Mouse (Mus musculus) embryonic fibroblast, embryonic 13.5 days (primary cell): ENCODE data around the gene Phka2. TPM values are rescaled to one million over a fixed set of nuclear protein-coding genes. Genes with fewer than 3 reads are reported as not detected.

Experiments
- H3K27ac ChIP-seq: 2 replicates; pipeline ENCODE4 v1.5.1; 2012; ENCODE audit warnings: low read length, control low read depth, inconsistent platforms; ENCODE audit not compliant: insufficient read depth
- H3K4me1 ChIP-seq: 2 replicates; pipeline ENCODE4 v1.6.1; 2011; ENCODE audit warnings: low read length; ENCODE audit not compliant: control insufficient read depth, insufficient read depth
- H3K4me3 ChIP-seq: 2 replicates; pipeline ENCODE4 v1.5.1; 2011; ENCODE audit warnings: mild to moderate bottlenecking, control low read depth, low read length; ENCODE audit not compliant: insufficient read depth
- CTCF ChIP-seq: IDR thresholded peaks from 2 replicates; pipeline ENCODE4 v1.5.1; 2011; ENCODE audit warnings: mild to moderate bottlenecking, control low read depth, low read length, moderate library complexity, borderline replicate concordance; ENCODE audit not compliant: insufficient read depth
- POLR2A ChIP-seq: IDR thresholded peaks from 2 replicates; pipeline ENCODE4 v1.6.1; 2011; ENCODE audit warnings: low read depth, mild to moderate bottlenecking, control low read depth, low read length, moderate library complexity
- polyA plus RNA-seq: library from polyadenylated mRNA; stranded (reverse); fragments of >200 nt; gene quantifications from 2 replicates; pipeline ENCODE4 v1.2.4, GENCODE M21; 2011; ENCODE audit warnings: low read depth; ENCODE audit not compliant: missing spikeins, insufficient read length

The Phka2 gene
- polyA plus RNA-seq, 1 experiment: 22.2 TPM

GRCm38 (mm10) chrX:160510197-160510596 lies 8.2 kb downstream of the Phka2 start:
- Histone ChIP-seq H3K4me1 (no peaks in the 10 kb centered on the region), H3K27ac (peak overlapping the region; percentile 71), H3K4me3 (no peak overlapping the region)
- TF ChIP-seq CTCF (no peak), POLR2A (no peak)

GRCm38 (mm10) chrX:160516027-160516426 lies 14.1 kb downstream of the Phka2 start:
- no peak overlapping the region for H3K4me3 ChIP-seq
- no peak overlapping the region for H3K27ac ChIP-seq
- no peak for TF ChIP-seq CTCF

GRCm38 (mm10) chrX:160542772-160543171 lies 40.8 kb downstream of the Phka2 start:
- Histone ChIP-seq H3K27ac (no peak overlapping the region), H3K4me3 (no peak overlapping the region), H3K4me1 (no peaks in the 10 kb centered on the region)
- TF ChIP-seq CTCF (no peak), POLR2A (no peak)

More at GRCm38 (mm10) chrX:160516027-160516426, 14.1 kb downstream of the Phka2 start:
- H3K4me1 ChIP-seq: no peaks in the 10 kb centered on the region

GRCm38 (mm10) chrX:160548875-160549274 lies 46.9 kb downstream of the Phka2 start:
- Histone ChIP-seq H3K27ac (no peak overlapping the region), H3K4me3 (no peak overlapping the region), H3K4me1 (no peaks in the 10 kb centered on the region)
- TF ChIP-seq POLR2A (no peak), CTCF (no peak)

DNA sequence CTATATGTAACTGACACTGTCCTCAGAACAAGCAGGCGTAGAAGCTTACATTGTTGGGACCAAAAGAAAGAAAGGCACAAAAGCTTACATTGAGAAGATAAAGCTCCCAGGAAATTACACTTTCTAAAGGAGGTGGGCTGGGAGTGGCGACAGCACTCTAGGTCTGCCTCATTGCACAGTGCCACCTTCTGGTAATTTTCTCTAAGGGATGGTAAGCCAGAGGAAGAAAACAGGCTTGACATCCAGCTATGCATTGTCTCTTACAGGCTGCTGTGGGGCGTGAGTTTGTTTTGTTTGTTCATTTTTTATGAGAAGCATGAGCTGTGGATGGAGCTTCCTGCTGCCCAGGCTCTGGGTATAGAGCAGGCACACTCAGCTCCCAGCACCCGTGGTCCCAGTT lies 50.1 kb downstream of the Phka2 start:
- Histone ChIP-seq H3K4me3 (no peak overlapping the region), H3K4me1 (no peaks in the 10 kb centered on the region), H3K27ac (no peak overlapping the region)
- TF ChIP-seq POLR2A (no peak), CTCF (peak; percentile 19; the same call in 1 of the 2 replicates)

GRCm38 (mm10) chrX:160583589-160583988 lies 81.6 kb downstream of the Phka2 start:
- no peak overlapping the region for H3K4me3 ChIP-seq
- no peak for TF ChIP-seq POLR2A
- TF ChIP-seq CTCF: no peak
- H3K4me1 ChIP-seq: 0 out of 2 replicates have a peak, but pooled peaks cover 3% of the 10 kb centered on the region

GRCm38 (mm10) chrX:160584148-160584838 lies 82.3 kb downstream of the Phka2 start:
- 0 out of 2 replicates have a peak, but pooled peaks cover 3% of the 10 kb centered on the region for H3K4me1 ChIP-seq
- no peak overlapping the region for H3K4me3 ChIP-seq
- H3K27ac ChIP-seq: no peak overlapping the region
- no peak for TF ChIP-seq POLR2A
- no peak for TF ChIP-seq CTCF

More at GRCm38 (mm10) chrX:160583589-160583988, 81.6 kb downstream of the Phka2 start:
- H3K27ac ChIP-seq: no peak overlapping the region

DNA sequence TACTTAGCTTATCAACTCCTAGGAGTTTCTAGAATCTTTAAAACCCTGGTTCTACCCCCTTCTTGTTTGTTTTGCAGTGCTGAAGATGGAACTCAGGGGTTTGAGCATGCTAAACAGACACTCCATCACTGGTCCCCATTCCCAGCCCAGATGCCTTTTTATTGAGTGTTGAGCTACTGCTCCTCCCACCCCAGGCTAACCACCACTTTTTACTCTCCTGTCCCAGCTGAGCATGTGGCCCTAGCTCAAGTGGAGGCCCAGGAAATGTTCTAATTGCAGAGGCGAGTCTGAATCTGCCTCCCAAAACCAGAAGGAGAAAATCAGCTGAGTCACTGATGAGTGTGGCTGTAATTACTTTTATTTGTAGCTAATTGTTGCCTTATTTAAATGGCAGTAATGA lies 83.1 kb downstream of the Phka2 start:
- TF ChIP-seq CTCF: no peak
- no peak for TF ChIP-seq POLR2A
- 0 out of 2 replicates have a peak, but pooled peaks cover 3% of the 10 kb centered on the region for H3K4me1 ChIP-seq
- no peak overlapping the region for H3K27ac ChIP-seq

DNA sequence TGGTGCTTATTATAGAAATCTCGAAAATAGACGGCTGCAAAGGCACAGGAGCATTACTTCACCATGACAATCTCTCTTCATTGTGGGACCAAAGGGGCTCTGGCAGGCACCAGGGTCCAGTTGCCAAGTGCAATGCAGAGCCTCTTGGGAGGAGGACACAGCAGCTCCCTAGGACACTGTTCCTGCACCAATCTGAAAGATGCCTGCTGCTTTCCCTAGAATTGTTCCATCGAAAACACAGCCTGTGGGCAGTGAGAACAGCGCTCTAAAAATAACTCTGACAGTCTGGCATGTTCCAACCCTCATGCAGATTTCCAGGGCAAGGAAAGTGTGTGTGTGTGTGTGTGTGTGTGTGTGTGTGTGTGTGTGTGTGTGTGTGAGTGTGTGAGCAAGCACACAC lies 86.6 kb downstream of the Phka2 start:
- Histone ChIP-seq H3K27ac (no peak overlapping the region), H3K4me1 (0 out of 2 replicates have a peak, but pooled peaks cover 3% of the 10 kb centered on the region), H3K4me3 (no peak overlapping the region)
- TF ChIP-seq POLR2A (no peak), CTCF (no peak)

More for the DNA sequence above, 83.1 kb downstream of the Phka2 start:
- H3K4me3 ChIP-seq: no peak overlapping the region

- H3K4me3 ChIP-seq: no peak overlapping the region
- no peak overlapping the region for H3K27ac ChIP-seq
- H3K4me1 ChIP-seq: no peaks in the 10 kb centered on the region
- TF ChIP-seq POLR2A: no peak
Observed at GRCm38 (mm10) chrX:160590147-160590546, 88.2 kb downstream of the Phka2 start.

DNA sequence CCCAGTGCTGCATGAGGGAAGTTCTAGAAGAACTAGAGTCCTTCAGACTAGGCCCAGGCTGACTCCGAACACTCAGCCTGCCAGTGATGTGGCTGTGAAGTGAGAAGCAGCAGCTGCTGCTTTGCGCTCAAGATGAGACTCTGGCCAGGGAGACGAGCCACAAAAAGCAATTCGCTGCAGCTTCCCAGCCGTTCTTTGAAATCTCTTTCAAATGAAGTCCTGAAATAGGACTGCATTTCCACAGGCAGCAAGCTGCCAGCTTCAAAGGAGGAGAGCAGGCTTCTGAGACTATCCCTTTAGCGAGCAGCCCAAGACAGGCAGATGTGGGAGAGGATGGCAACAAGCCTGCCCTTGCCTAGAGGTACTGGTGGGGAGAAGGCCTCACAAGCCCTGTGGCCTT lies 91.0 kb downstream of the Phka2 start:
- TF ChIP-seq CTCF: no peak
- no peak for TF ChIP-seq POLR2A
- Histone ChIP-seq H3K4me3 (no peak overlapping the region), H3K27ac (no peak overlapping the region), H3K4me1 (no peaks in the 10 kb centered on the region)
